Mouse (Mus musculus) lung, postnatal 0 days (tissue): ENCODE results near the gene Dpp6.

ENCODE experiments used
- CTCF ChIP-seq: IDR thresholded peaks from 2 replicates; pipeline ENCODE4 v1.5.1; 2016; ENCODE audit warnings: antibody characterized with exemption, mild to moderate bottlenecking
- EP300 ChIP-seq: IDR thresholded peaks from 2 replicates; pipeline ENCODE4 v1.6.1; 2016; ENCODE audit warnings: antibody characterized with exemption, mild to moderate bottlenecking, control low read depth

GRCm38 (mm10) chr5:27767948-27768347, 950.9 kb downstream of the Dpp6 start:
- TF ChIP-seq CTCF (no peak), EP300 (no peak)
